Mouse (Mus musculus): ENCODE data around the gene Adam23.

The Adam23 gene

DNA sequence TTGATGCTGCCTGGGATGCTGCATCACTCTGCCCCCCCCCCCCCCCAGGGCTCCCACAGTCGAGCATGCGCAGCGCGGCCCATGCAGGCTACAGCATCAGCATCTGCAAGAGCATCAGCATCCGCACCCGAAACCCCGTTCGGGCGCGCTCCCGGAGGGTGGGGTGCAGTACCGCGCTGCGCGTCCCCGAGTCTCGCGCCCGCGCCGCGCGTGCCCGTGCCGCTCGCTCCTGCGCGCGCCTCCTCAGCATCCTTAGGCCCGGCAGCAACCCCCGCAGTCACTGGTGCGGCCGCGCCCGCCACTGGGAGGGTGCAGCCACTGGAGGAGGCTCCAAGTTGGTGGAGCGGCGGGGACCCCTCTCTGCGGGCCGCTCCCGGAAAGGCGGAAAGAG, at the start of gene Adam23:
Adam23 (plus strand) TSS at position 236 of the 391 bp plus-strand sequence.
- ChIA-PET POLR2A (interaction anchor here in 2 of 4 experiments (0.9 to 1.5 kb wide), 5 partner anchors 11 to 27 kb away, joined by 3 to 5 read pairs (median 4); no protein-coding TSS in a partner anchor), CTCF (no interaction called here)

DNA sequence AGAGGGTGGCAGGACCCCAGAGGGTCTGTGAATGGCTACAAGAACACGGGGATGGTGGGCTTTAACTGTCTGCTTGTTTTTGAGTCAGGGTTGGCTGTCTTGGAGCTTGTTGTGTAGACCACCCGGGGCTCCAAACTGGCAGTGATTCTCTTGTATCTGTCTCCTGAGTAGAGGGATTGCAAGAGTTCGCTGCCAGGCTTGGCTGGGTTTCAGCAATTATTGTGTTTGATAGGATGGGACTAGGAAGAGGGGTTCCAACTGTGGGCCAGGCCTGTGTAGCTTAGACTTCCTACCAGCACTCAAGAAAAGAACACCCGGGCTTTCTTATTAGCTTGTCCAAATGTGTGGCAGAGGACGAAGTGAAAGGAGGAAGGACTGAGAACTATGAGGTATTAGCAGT, 44.6 kb upstream of the Adam23 start:
- ChIA-PET POLR2A (no interaction called here), CTCF (no interaction called here)

DNA sequence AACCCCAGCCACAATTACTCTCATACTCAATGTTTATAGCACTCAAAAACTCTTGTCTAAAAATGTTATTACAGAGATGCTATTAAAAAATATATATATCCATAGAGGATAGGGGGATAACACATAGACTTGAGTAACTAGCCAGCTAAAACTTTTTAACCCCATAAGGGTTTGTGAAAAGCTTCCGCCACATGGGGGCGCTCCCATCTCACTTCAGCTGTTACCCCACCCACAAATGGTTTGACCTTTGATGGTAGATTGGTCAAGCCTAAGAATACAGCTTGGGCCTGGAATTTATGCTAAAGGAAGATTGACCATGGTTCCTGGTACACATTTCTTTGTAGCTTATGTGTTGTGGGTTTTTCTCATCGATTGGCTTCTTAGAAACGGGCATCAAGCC, 42.1 kb upstream of the Adam23 start:
- CTCF ChIA-PET, result interaction anchor here (0.6 to 1.7 kb wide), 21 partner anchors 8 to 1135 kb away, joined by 3 to 7 read pairs (median 3); no protein-coding TSS in a partner anchor
- POLR2A ChIA-PET, result interaction anchor here in 2 of 4 experiments (0.6 to 1.2 kb wide), 3 partner anchors 38 to 60 kb away, joined by 4 to 5 read pairs (median 4); no protein-coding TSS in a partner anchor

DNA sequence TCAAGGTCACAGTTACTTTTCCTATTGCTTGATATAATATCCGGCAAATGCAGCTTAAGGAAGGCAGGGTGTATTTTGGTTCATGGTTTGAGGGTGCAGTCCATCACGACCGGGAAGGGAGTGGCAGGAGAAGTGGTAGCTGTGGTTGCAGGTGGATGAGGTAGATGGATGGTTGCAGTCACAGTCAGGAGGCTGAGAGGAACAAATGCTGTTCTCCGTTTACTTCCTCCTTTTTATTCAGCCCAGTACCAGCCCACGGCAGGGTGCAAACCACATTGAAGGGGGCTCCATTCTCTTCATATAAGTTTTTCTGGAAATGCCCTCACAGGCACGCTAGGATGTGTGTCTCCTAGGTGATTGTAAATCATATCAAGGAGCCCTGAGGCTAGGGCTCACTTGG, 37.3 kb upstream of the Adam23 start:
- POLR2A ChIA-PET, result interaction anchor here in 1 of 4 experiments (0.8 kb wide), 1 partner anchor 20 kb away, joined by 3 read pairs; no protein-coding TSS in a partner anchor
- CTCF ChIA-PET, result interaction anchor here in 1 of 4 experiments (0.6 kb wide), 1 partner anchor 225 kb away, joined by 8 read pairs; no protein-coding TSS in a partner anchor

DNA sequence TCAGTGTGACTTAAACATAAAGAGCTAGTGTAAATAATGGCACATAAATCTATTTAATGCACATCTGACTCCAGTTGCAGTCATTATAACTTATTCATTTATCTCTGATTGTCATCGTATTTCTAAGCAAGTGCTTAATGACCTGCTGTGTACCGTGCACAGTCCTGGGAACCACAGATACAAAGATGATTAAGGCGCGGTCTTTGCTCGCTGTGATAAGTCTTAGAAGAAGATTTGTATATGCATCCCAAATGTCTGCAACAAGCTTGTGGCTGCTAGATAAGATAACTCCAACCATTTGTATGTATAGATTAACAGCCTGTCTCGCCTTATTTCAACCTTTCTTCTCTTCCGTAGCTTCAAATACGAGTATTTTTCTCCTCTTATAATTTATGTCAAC, 27.2 kb upstream of the Adam23 start:
- CTCF ChIA-PET, result no interaction called here

DNA sequence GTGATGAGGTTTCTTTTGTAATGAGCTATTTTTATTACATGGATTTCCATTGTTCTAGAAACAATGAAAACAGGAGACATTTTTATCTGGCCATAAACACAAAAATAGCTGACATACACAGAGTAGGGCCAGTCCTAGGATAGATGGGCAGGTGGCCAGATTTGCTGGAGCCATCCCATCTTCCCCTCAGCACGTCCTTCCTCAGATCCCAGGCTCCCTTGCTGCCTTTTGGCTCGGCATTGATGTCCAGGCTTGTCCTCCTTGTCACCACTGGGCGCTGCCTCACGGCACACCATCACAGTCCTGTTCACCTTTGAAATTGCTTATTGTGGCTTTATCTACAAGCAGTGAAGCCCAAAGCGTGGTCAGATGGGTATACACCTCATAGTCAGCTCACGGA, 15.0 kb upstream of the Adam23 start:
- ChIA-PET POLR2A (interaction anchor here in 3 of 4 experiments (0.7 to 3.2 kb wide), 14 partner anchors 9 to 691 kb away, joined by 3 to 20 read pairs (median 3); partner anchors contain the start of gene Klf7 (in 1 of the 3)), CTCF (interaction anchor here in 2 of 4 experiments (0.6 to 1.2 kb wide), 3 partner anchors 12 to 239 kb away, joined by 3 to 6 read pairs (median 3); no protein-coding TSS in a partner anchor)

More for the DNA sequence above, 27.2 kb upstream of the Adam23 start:
- POLR2A ChIA-PET, result no interaction called here

DNA sequence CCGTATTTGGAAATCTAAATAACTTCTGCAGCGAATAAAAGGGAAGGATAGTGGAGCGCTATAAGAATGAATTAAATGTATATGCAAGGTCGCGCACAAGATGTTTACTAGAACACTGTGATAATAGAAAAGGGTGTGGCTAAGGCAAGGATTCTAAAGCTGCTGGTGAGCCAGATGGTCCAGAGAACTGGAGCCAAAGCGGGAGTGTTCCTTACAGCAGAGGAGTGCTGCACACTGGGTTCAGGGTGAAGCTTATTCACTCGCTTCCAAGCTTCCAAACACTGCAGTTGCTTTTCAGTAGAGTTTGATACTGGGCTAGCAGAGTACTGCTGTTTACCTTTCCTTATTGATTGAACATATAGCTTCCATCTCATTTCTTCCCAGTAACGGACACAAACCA, 14.5 kb upstream of the Adam23 start:
- CTCF ChIA-PET, result interaction anchor here in 2 of 4 experiments (0.6 to 1.2 kb wide), 3 partner anchors 11 to 240 kb away, joined by 3 to 6 read pairs (median 3); no protein-coding TSS in a partner anchor
- POLR2A ChIA-PET, result interaction anchor here in 3 of 4 experiments (0.7 to 3.2 kb wide), 14 partner anchors 8 to 691 kb away, joined by 3 to 20 read pairs (median 3); partner anchors contain the start of gene Klf7 (in 1 of the 3)

DNA sequence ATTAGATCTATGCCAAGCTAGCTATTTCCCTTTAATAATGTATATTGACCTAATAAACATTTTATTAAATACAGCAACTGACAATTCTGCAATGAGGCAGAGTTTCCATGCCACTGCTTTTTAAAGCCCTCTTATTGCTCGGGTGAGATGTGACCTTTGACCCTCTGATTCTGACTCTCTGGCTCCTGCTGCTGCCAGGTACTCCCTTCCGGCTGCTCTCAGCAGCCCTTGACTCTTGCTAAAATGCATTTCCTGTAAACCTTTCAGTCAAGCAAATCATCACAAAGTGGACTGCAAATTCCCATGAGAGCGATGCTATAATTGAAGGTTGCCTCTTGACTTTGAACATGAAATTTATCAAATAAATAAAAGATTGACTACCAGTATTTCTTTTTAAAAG, 13.8 kb upstream of the Adam23 start:
- CTCF ChIA-PET, result interaction anchor here in 1 of 4 experiments (1.1 to 1.2 kb wide), 2 partner anchors 10 to 28 kb away, joined by 3 read pairs; no protein-coding TSS in a partner anchor
- POLR2A ChIA-PET, result interaction anchor here in 3 of 4 experiments (0.9 to 3.2 kb wide), 12 partner anchors 8 to 690 kb away, joined by 3 to 20 read pairs (median 4); partner anchors contain the start of gene Klf7 (in 1 of the 3)

DNA sequence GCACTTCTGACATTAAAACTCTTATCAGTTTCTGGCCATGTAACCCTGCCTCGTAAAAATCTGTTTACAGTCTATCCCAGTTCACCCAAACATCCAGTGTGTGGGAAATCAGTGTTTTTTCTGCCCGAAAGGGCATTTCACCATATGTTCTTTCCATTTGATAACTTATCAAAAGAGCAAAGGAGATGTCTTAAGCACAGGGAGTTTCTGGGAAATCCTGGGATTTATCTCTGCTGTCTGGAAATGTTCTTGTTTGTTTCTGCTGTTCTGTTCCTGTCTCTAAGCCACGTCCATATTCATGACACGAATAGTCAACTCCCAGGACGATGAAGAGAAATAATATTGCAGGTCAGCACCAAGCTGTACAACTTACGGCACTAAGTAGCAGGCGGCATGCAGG, 11.6 kb upstream of the Adam23 start:
- CTCF ChIA-PET, result interaction anchor here in 1 of 4 experiments (0.7 kb wide), 1 partner anchor 219 kb away, joined by 3 read pairs; no protein-coding TSS in a partner anchor
- POLR2A ChIA-PET, result no interaction called here

DNA sequence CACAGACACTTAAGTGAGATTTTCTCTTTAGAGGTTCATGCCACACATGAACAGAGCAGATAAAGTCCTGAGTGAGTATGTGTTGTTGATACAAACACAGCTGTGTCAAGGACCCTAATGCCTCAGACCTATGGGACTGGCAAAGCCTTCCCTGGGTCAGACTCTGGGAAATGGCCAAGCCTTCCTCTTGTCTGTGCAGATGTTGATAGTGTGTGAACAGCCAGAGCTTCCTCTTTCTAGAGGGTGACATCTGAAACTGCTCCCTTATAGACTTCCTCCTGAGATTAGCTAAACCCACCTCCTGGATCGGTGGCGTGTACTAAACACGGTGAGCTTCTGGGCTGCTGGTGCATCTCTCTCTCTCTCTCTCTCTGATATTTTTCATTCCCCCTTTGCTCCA, 8.2 kb upstream of the Adam23 start:
- CTCF ChIA-PET, result no interaction called here
- POLR2A ChIA-PET, result interaction anchor here in 1 of 4 experiments (0.6 kb wide), 1 partner anchor 10 kb away, joined by 4 read pairs; no protein-coding TSS in a partner anchor

DNA sequence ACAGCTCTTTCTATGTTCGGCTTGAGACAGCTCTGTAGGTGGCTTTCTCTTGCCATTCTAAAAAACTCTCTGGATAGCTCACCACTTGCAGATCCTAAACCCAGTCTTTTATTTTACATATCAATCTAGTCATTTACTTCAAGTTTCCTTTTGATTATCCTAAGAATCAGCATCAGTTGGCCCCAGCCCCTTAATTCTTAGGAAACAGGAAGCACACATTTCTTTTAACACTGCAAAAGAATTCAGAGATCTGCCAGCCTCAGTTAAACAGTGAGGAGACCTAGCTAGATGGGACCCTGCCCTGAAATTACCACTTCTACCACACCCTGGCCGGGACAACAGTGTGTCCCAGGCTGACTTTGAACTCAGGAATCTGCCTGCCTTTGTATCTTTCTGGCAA, 3.5 kb upstream of the Adam23 start:
- CTCF ChIA-PET, result interaction anchor here in 3 of 4 experiments (0.6 to 2.0 kb wide), 5 partner anchors 11 to 149 kb away, joined by 3 to 7 read pairs (median 4); no protein-coding TSS in a partner anchor
- POLR2A ChIA-PET, result interaction anchor here in 3 of 4 experiments (0.6 to 3.0 kb wide), 44 partner anchors 9 to 1248 kb away, joined by 3 to 26 read pairs (median 4); partner anchors contain the start of genes Klf7 (in 3 of the 3) and Ccnyl1 (in 1 of the 3)

DNA sequence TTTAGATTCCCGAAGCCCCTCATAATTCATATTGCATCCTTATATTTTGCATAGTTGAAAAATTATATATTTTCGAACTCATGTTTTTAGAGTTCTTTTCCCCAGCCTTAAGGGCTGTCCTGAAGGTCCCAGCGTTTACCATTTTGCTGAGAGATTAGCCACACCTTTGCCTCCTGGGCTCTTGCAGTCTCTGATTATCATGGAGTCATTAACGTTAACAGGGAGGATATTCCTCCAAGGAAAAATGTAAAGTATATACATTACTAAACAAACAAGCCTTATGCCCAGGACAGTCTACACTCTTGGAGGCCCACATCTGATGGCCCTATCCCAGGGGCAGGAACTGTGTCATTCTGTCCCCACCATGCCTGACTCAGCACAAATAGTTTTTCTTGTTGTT, 3.1 kb upstream of the Adam23 start:
- ChIA-PET CTCF (interaction anchor here in 3 of 4 experiments (0.6 to 2.0 kb wide), 4 partner anchors 11 to 149 kb away, joined by 3 to 7 read pairs (median 4); no protein-coding TSS in a partner anchor), POLR2A (interaction anchor here in 3 of 4 experiments (0.6 to 3.0 kb wide), 33 partner anchors 9 to 1248 kb away, joined by 3 to 26 read pairs (median 4); partner anchors contain the start of genes Klf7 (in 2 of the 3) and Ccnyl1 (in 1 of the 3))

DNA sequence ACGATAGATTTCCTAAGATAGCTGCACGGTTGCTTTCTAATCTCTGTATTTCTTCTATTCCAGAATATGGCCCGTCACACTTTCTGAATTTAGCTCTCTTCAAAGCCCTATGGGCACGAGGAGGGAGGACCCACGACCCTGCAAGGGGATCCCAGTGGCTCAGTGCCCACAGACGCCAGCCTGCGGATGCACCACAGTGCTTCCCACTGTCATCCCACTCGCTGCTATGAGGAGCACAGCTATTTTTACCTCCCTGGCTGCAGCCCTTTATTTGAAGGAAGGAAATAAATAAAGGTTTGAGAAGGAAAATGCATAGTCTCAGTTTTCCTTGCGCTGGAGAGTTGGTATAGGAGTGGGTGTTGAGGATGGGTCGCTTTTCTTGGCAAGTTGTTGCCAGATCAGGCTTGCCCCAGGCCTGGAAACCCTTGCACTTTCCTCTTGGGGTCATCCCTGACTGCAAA, 512 bp upstream of the Adam23 start:
- CTCF ChIA-PET, result no interaction called here
- POLR2A ChIA-PET, result interaction anchor here in 2 of 4 experiments (0.5 to 1.5 kb wide), 6 partner anchors 12 to 51 kb away, joined by 3 to 5 read pairs (median 4); no protein-coding TSS in a partner anchor

DNA sequence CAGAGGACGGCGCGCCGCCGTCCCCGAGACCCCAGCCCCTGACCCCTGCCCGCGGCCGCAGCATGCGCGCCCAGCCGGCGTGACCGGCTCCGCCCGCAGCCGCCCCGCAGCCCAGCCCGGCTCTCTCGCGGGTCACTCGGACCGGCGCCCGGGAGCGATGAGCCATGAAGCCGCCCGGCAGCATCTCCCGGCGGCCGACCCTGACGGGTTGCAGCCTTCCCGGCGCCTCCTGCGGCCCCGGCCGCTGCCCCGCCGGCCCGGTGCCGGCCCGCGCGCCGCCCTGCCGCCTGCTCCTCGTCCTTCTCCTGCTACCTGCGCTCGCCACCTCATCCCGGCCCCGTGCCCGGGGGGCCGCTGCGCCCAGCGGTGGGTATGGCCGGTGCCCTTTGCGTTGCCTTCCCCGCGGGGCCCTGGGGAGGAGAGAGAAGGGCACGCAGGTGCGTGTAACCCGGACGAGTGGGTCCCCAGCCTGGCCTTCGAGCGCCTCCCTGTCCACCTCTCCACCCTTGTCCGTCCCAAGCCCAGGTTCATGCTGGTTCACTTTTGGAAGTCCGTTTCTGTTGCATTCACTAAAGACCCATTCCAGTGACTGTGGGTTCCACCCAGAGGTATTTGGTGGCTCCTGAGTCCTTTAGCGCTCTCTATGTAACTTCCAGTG, 485 bp downstream of the Adam23 start:
- ChIA-PET POLR2A (interaction anchor here in 1 of 4 experiments (0.9 to 1.9 kb wide), 2 partner anchors 10 kb away, joined by 3 to 10 read pairs; no protein-coding TSS in a partner anchor), CTCF (interaction anchor here in 1 of 4 experiments (0.6 kb wide), 1 partner anchor 32 kb away, joined by 3 read pairs; no protein-coding TSS in a partner anchor)

DNA sequence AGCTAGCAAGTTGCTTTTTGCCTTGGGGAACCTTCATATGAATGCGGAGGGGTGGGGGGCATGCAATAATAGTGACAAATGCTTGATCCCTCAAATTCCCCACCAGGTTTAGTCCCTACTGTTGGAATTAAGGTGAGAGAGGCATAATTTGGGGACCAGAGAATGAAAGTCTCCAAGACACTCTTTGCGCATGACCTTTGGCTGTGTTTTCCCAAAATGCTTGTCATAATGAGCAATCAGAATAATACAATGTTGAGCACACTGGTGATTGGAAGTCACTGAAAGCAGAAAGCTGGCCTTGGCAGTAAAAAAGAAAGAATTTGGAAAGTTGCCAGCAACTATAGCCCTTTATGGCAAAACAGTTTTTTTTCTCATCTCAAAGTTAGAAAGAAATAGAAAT, 1.0 kb downstream of the Adam23 start:
- POLR2A ChIA-PET, result interaction anchor here in 1 of 4 experiments (0.9 to 1.9 kb wide), 2 partner anchors 10 kb away, joined by 3 to 10 read pairs; no protein-coding TSS in a partner anchor
- CTCF ChIA-PET, result interaction anchor here in 1 of 4 experiments (0.6 kb wide), 1 partner anchor 32 kb away, joined by 3 read pairs; no protein-coding TSS in a partner anchor

DNA sequence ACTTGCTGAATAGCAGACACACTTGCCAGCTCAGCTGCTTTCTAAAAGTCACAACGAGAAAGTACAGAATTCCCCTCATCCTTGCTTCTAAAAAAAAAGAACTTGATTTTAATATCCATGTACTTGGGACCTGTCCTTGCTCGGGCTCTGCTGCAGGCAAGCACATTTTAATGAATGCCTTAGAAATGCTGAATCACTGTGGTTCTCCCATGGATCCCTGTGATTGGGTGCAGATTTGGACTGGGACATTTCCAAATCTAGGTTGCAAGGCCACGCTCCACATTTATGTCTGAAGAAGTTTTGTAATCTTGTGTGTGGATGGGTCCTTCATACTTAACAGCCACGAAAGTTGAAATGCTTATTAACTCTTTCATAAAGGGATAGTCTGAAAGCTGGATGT, 4.4 kb downstream of the Adam23 start:
- CTCF ChIA-PET, result no interaction called here
- POLR2A ChIA-PET, result interaction anchor here in 1 of 4 experiments (2.1 kb wide), 1 partner anchor 10 kb away, joined by 12 read pairs; no protein-coding TSS in a partner anchor

DNA sequence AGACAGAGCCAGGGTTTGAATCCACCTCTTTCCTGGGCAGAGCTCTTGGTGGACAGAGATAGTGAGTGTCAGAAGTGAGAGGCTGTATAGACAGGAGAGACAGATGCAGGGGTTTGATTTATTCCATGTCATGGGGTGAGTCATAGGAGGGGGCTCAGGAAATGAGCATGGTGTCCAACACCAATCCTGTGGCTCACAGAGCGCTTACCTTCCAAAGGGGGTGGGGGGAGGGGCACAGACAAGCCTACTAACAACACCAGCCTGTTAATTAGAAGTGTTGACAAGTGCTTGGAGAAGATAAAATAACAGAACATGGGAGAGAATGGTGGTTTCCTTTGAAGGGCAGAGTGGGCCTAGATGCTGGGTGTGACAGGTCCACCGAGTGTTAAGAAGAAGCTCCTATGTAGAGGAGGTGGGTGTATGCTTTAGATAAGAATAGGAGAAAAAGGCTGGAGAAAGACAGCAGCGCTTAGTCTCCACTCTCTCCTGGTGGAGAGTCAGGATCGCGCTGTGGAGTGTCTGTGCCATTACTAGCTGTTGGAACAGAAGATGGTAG, 7.7 kb downstream of the Adam23 start:
- POLR2A ChIA-PET, result interaction anchor here in 3 of 4 experiments (1.1 to 2.5 kb wide), 9 partner anchors 11 to 1237 kb away, joined by 3 to 11 read pairs (median 3); partner anchors contain the start of gene Ccnyl1 (in 1 of the 3)
- CTCF ChIA-PET, result interaction anchor here in 1 of 4 experiments (0.6 to 0.7 kb wide), 2 partner anchors 154 to 674 kb away, joined by 3 to 8 read pairs; no protein-coding TSS in a partner anchor

DNA sequence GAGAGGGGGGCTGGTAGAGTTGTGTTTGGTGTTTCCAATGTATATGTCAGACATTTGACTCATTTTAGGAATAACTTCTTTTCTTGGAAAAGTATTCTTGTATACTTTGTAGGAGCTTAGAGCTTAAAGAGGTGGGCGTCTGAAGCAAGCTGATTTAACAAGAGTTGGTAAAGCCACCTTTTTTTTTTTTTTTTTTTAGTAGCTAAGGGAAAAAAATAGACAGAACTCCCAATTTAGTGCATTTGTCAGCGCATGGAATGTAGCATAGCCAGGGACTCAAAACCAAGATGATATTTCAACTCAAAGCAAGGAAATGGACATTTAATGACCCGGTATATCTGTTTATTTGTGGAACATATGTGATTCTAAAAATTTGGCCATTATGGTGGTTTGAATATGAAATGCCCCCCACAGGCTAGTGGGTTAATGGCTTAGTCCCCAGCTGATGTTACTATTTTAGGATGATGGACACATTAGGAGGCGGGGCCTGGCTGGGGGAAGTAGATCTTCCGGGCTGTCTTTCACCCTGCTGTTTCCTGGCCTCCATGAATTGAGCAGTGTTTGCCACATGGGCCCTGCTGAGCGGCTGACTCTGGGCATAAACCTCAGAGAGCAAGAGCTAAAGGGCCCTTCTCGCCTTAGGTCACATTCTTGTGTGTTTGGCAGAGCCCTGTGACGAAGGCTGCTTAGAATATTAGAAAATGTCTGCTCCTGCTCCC, 12.3 kb downstream of the Adam23 start:
- ChIA-PET POLR2A (interaction anchor here in 2 of 4 experiments (0.6 to 3.8 kb wide), 9 partner anchors 8 to 1781 kb away, joined by 3 to 29 read pairs (median 5); partner anchors contain the start of gene Zdbf2 (in 1 of the 2)), CTCF (no interaction called here)

Data from embryonic stem cell, embryonic (primary cell).